Mouse (Mus musculus) heart, adult 2 months (tissue): ENCODE measurements around the gene Gm5475.

Source experiments
- CTCF ChIP-seq: fragments of 200-600 bp; IDR thresholded peaks from 2 replicates; pipeline ENCODE4 v1.8.1; 2022; ENCODE audit warnings: antibody characterized with exemption, mild to moderate bottlenecking, moderate library complexity
- EP300 ChIP-seq: fragments of 200-500 bp; IDR thresholded peaks from 2 replicates; pipeline ENCODE4 v1.6.1; 2011; ENCODE audit warnings: low read depth, low read length, control low read depth; ENCODE audit not compliant: insufficient read depth

DNA sequence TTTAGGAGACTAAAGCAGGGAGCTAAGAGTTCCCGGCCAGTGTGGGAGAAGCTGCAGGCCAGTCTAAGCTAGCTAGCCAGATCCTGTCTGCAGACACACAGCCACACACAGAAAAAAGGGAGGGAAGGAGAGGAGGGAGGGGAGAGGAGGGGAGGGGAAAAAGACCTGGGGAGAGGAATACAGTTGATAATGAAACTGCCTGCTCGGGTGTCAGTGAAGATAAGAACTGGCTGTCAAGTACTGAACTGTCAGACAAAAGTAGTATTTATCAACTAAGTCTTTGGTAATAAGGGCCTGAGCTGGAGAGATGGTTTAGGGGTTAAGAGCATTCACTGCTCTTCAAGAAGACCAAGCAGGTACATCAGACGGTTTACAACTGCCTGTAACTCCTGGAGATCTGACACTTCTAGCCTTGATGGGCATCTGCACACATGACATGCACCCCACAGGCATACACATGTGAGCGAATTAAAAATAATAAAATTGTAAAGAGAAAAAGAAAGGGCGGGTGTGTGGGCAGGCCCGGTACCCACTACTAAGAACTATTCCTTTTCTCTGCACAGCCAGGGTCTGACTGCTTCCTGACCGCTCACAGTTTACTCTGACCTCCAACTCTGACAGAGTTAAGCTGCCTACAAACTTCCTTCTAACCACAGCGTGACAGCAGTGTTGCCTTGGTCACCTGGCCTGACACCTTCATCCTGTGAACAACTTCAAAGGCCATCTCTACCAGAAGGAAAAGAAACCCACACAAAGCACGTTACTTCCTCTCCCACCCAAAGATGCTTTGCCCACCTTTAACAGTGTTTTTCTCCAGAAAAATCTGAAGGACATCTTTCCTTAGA, 1.8 kb upstream of the Gm5475 start:
- TF ChIP-seq EP300 (no peak), CTCF (no peak)
